Mouse (Mus musculus) heart, postnatal 10 days (tissue): ENCODE results near the gene Fgf12. TPM values are rescaled to one million over a fixed set of nuclear protein-coding genes. Genes with fewer than 3 reads are reported as not detected.

Source experiments
- DNase-seq, 2 experiments: peaks; one replicate each; pipeline ENCODE4 v3.0.0; 2021
- intact Hi-C: fragments of 180-260 bp; cut with DNase I; formaldehyde crosslinking; loops from one replicate; pipeline ENCODE4 v1.15.1; 2025
- total RNA-seq, 2 experiments: library from RNA; stranded (reverse); gene quantifications; 2 replicates each; pipeline ENCODE4 v1.2.3; 2021

The Fgf12 gene
- 10 to 100 TPM in 1 of 2 experiments, 1 to 10 TPM in 1; 9.1 to 26.9 TPM for total RNA-seq

DNA sequence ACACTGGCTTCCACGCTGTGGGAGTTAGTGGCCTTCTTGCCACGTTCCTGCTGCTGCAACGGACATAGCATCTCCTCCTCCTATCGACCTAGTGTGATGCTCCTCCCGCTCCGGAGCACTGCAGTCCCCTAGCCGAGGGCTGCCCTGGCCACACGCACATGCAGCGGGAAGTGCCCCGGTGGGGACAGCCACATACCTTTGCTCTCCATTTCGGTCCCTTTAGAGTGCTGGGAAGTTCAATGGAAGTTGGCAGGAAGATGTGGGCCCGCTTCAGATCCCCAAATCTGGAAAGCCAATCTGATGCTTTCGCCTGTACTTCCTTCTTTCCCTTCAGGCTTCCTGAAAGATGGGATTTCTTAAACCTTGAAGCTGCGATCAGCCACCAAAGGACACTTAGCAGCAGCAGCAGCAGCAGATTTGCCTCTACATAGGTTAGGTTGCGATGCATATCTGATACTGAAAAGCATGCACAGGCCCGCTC is at the start of gene Fgf12:
Gene Fgf12 (minus strand): TSS at position 431 of the 481 bp plus-strand sequence.
- peak; percentile 3 to 6 for DNase-seq

DNA sequence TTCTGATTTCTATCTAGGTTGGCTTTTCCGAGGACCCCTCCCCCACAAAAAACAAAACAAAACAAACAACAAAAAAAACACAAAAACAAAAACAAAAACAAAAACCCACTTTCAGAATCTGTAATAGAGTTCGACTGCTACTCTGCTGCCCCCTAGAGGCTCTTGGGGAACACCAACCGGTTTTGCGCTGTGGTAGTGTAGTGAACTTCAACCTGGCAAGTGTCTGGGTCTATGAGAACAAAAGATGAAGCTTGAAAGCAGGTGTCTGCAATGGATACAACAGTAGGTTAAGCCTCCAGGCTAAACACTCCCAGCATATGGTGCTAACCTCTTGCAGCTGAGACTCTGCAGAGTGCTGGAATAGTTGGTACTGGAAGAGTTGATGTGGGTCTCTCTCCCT is 40.2 kb upstream of the Fgf12 start:
- DNase-seq: peak; percentile 29 to 59
- intact Hi-C loops: loop anchor here (1.0 kb wide), 1 partner anchor 200 kb away; no protein-coding TSS in a partner anchor

More for the DNA sequence above, at the start of gene Fgf12:
- intact Hi-C loops: no loop called here

DNA sequence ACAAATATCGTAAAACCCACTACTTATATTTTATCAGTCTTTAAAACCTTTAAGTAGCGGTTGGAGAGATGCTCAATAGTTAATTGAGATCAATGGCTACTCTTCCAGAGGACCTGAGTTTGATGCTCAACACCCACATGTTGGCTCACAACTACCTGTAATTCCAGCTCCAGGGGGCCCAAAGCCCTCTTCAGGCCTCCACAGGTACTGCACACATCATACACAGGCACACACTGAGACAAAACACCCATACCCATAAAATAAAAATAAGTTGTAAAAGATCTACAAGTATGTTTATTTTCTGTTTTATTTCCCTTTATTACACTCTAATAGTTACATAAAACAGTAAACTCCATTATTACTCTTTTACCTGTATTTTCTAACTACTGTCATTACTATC is 17.4 kb upstream of the Fgf12 start:
- intact Hi-C loops: no loop called here
- DNase-seq: no peak

DNA sequence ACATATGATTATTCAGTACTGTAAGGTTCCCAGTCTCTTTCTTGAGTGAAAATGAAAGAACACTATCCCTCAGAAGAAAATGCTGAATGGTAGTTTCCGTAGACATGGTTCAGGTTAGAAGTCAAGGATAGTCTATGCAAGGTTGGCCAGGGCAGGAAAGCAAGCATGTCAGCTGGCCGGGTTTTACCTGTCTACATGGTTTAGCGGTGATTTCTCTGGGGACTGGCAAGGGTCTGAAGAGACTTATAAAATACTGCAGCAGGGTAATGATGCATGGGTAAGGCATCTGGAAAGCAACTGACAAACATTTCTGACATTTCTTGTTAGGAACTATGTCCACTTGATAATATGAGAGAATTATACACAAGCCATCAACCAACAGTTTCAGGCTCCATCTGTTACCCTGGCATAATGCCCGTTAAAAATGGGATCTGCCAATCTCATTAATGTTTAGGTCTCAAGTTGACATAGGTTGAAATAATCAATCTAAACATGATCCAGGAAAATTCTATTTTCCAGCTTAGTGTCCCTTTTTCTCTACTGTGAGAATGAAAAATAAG is 8.6 kb upstream of the Fgf12 start:
- intact Hi-C loops: no loop called here
- DNase-seq: no peak

DNA sequence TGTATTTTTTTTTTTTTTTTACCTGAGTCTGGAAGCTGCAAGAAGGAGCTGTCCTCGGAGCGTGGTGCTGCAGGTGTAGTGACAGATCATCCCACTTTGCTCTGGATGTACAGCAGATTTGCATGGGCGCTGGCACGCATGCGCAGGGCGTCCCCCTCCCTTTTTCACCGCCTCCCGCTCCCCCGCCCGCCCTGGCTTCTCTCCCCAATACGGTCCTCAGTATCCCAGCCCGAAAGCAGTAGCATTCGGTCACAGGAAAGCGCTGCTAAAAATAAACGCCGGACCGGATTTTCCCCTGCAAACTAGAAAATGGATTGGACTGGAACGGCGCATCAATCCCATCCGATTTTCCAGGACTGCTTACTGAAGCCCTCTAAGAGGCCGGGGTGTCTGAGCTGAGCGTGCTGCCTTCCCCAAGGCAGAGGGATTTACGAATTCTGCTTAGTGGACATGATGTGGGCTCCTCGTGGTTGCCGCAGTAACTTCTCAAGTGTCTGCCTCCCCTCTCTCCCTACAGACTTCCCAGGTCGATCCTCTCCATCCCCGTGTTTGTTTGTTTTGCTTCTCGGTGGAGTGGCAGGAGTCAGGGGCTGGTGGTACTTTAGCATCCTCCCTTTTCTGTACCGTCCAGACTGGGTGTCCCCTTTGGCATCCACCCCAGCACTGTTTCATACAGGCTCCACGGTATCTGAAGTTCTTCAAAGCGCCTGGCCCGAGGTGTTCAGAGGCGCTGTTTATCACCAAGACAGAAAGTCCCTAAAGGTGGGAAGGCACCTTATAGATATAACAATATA is 453 bp upstream of the Fgf12 start:
- intact Hi-C loops: no loop called here
- DNase-seq: peak; percentile 68 to 70

DNA sequence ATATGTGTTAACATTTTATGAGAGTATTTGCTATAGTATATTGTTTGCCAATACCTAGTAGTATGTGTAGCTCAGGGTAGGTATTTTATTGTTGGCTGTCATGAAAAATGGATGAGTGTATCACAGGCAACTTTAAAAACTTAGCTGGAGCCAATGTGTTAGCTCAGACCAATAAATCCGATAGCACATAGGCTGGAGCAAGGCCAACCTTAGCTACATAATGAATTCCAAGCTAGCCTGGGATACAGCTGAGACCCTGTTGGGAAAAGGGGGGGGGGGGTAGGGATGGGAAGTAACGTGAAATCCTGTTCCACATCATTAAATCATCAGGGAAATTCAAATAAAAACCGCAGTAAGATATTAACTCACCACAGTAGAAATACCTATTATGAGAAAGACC is 18.4 kb downstream of the Fgf12 start:
- intact Hi-C loops: no loop called here

DNA sequence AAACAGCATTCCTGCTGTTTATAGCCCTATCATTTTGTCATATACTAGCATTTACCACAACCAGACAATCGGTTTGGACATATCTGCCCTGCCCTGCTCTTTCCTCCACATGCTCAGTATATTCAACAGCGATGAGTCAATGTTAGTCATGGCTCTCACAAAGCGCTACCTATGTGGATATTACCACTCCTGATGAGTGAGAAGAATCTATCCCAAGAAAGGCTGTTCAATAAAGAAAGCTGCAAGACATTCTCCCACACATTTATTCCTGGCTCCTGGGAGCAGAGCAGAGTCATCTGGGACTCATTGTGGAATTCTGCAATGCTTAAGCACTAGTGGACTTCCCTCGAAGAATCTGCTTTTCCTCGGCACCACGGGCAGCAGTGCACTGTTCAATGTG is 26.1 kb downstream of the Fgf12 start:
- DNase-seq: no peak
- intact Hi-C loops: no loop called here

More for the DNA sequence above, 18.4 kb downstream of the Fgf12 start:
- DNase-seq: no peak

DNA sequence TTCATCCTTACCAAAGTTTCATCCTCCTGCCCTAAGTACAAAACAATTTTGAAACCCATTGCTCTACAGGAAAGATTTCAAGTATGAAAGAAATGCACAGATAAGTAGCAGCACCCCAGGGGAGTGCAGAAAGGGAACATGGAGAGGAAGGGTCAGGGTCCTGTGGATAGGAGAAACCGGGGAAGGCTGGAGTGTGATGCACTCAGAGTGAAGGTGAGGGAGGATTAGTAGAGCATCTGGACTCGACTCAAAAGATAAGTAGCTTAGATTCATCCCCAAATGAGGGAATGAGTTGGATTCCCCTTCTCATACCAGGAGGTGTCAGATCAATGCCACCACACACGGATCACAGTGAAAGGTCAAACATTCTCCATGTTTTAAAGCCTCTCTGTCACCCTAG is 46.2 kb downstream of the Fgf12 start:
- intact Hi-C loops: no loop called here
- DNase-seq: no peak

DNA sequence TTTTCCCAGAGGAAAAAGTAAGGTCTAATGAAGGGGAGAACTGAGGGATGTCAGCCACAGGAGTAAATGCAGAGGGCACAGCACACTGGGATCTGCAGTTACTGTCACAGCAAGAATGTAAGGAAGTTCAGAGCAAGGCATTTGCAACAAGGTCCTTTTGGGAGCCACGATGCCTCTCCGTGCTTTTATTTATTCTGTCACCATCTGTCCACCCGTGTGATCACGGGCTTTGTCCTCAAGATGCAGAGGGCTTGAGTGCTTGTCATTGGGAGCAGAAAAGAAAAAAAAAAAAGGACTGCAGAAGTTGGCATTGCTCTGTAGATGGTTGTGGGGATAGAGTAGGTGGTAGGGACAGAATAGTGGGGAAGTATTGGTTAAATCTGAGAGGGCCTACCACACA is 52.5 kb downstream of the Fgf12 start:
- DNase-seq: no peak
- intact Hi-C loops: no loop called here

DNA sequence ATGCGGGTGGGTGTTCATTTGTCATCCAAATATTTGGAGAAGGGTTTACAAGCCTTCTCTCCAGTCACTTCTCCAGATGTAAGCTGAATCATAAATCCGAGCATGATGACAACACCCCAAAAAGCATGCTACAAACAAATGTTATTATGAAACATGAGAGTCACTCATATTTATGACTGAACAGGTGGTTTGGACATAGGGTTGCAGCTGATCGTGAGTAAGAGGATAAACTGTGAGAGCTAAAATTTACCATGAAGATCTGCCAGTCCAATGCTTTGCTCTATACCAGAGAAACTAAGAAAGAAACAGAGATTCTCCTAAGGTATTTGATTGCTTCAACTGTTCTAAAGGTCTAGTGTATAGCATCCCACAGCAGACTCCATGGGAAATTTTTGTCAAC is 56.0 kb downstream of the Fgf12 start:
- DNase-seq: no peak
- intact Hi-C loops: no loop called here

DNA sequence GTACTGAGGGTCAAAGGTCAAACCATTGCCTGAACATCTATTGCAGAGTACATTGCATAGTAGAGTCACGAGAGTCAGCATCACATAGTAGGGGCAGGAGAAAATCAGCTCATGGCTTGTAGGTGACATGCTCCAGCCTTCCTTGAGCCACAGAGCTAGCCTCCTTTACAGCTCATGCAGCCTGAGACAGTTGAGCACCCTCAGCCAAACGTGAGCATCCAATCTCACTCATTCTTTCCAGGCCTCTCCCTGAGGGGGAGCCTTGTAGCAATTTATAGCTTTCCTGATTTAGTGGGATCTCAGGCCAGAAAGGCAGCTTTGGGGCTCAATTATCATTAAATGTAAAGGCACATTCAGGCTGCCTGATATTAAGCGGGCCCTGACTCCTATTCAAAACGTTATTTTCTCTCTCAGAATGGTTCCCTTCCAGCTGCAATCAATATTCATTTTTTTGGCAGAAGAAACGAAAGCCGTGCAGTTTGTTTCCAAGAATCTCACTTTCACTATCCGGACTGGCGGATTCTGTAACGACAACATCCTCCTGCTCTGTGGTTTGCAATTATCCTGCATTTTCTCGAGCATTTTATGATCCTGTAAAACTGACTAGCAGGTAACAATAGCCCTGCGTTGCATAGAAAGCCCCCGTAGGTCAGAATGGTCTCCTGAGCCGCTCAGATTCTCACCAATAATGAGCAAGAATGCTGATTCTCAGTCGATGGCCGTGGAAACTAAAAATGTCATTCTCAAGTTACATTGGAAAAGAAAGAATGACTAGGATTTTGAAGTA is 58.6 kb downstream of the Fgf12 start:
- intact Hi-C loops: no loop called here
- DNase-seq: peak; percentile 16 to 25

DNA sequence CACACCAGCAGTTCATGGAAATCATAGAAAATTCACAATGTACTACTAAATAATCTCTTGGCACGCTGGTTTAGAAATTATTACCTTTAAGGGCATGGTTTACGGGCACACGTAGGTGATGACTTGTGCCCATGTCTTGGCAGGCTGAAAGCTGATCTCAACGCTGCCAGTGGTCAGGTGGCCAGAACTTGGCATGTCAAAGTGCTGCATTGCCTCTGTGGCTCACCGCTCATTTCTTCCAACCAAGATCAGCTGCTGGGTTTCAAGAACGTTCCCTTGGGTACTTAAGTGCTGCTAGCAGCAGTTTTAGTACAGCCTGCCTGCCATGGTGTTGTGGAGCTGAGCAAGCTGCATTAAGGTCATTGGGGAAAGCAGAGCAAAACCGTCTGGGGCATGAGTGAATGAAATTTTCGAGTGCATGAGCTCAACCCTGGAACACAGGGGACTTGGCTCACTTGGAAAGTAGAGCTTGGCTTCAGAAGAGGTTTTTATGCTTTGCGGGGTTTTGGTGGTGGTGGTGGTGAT is 63.9 kb downstream of the Fgf12 start:
- DNase-seq: peak; percentile 22 to 28
- intact Hi-C loops: no loop called here

DNA sequence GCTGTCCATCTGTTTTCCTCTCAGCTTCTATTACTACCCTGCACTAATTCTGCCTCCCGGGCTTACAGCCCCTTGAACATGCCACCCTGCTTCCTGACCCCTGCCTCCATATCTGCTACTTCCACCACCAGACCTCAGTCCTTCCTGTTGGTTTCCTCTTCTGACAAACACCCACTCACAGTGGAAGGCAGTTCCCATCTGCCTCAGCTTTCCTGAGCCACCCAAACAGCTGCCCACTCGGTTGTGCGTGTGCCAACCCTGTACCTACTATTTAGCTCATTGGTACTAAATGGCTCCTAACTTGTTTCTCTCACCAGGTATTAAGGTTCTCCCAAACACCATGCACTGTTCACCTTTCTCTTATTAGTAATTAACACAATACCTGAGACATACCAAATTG is 71.2 kb downstream of the Fgf12 start:
- intact Hi-C loops: no loop called here
- no peak for DNase-seq

DNA sequence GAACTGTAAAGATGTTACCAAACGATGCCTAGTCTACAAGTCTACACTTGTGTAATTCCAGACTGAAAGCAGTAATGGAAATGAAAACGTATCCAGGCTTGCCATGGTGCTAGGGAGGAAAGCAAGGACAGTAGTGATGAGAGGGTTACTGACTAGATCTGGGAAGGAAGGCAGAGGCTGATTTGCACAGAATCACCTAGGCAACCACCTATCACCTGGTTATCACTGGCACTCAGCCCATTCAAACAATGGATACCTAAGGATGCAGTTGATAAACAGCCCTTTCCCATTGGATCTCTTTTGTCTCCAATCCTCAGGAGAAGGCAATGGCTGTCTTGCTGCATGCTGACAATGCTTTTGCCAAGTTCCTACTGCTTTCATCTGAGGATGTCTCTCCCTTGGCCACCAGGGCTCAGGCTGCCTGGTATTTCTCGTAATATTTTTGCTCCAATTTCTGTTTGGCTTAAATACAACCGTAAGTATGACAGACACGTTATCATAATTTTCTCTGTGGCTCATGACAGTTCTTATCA is 84.0 kb downstream of the Fgf12 start:
- intact Hi-C loops: no loop called here
- DNase-seq: no peak

DNA sequence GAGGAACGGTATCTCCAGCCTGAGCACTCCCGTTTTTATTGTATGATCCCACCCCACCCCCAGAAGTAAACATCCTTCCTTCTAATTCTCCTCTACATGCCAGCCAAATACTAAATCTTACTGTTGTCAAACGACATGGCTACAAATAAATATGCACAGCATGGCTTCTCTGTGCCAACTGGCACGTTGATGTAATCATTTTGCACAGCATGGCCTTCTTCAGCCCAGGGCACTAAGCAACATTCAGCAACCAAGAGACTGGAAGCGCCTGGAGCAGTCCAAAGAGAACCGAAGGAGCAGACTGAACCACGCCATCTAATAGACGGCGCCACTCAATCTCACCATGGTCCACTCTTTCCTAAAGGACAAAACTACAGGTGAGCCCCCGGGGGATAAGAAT is 100.2 kb downstream of the Fgf12 start:
- intact Hi-C loops: no loop called here
- no peak for DNase-seq

DNA sequence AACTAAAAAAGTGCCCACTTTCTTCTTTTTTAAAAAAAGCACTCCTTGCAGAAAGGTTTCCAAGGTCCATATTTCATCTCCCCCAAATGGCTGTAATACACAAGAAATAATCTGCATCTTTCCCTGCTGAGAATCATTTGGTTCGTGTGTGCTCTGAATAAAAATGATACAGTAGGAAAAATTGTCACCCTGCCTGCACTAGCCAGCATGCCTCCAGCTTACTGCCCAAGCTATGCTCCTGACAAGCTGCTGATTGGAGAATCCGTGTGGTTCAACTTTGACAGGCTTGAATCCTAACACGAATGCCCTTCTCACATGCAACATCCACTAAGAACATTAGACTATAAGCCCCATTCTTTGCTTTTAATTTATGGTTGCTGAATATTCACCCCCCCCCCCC is 102.3 kb downstream of the Fgf12 start:
- no peak for DNase-seq

DNA sequence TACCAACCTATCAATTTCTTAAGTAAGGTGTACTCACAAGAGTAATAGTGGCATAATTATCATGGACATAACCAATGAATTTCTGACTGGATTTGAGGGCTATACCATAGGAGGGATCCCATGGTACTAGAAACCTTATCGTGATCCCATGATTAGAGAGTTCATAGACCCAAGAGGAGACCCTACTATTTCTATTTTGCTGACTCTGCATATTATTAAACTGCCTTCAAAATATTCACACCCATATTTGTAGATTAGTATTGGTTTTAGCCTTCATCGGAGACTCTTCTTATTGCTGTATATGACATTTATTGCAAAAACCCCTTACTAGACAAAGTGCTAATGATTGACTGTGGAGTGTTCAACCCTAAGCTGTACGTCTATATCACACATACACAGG is 107.8 kb downstream of the Fgf12 start:
- DNase-seq: no peak
- intact Hi-C loops: no loop called here

More for the DNA sequence above, 102.3 kb downstream of the Fgf12 start:
- intact Hi-C loops: no loop called here

DNA sequence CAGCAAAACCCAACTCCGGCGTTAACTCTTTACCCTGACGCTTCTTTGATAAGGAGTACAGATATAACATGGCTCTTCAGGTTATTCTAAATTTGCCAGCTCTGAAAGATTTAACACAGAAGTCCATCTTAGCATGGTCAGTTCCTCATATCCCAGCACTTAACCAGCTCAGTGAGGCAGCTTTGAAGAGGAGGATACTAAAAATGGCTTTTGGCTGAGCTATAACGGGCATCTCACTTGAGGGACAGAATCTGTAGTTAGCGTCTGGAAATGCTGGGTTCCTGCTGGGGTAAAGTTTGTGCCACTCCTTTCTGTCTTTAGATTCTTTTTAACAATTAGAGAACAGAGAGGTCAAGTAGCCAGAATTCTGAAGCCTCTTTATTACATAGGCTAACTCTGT is 121.1 kb downstream of the Fgf12 start:
- intact Hi-C loops: no loop called here
- DNase-seq: no peak

DNA sequence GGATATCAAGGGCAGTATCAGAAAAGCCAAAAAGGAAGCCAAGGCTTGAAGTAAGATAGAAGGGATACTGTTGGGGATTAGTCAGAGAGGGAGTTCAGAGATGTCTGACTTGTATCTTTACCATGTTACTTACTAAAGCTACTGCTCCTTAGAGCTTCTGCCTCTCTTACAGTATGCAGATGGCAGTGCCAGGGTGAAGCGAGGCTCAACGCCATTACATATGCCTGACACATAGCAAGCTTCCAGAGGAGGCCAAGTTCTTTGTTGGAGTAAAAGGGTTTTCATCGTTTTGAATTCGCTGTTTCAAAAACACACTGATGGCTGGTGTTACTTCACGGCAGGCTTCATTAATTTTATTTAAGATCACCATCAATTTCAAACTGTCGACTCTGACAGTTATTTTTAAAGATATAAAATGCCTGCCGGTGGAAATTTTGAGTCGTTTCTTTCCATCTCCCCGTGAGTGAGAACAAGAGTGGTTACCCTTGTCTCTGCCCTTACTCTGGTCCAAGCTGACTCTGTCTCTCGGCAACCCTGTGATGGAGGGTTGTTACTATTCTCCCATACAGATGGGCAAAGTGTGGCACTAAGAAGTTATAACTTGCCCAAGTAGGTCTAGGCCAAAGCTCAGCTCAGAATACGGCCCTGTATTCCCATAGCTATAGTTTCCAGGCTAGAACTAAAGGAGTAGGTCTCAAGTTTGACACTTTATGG is 121.9 kb downstream of the Fgf12 start:
- intact Hi-C loops: no loop called here

DNA sequence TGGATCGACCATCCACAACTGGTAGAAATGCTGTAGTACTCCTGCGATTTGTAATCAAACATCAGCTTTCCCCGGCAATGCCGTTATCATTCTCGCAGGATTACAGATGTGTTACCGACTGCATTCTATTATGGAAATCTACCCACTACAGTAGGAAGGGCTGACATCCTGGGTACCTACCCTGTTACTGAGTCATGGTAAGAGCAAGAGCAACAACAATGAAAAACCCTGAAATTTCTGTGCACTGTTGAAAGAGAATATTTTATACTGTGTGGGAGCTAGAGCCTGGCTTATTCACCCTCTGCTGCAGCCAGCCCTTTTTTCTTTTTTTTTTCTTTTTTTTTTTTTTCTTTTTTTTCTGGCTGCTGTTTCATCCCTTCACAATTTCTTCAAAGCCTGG is 126.6 kb downstream of the Fgf12 start:
- no peak for DNase-seq
- intact Hi-C loops: no loop called here

More for the DNA sequence above, 121.9 kb downstream of the Fgf12 start:
- DNase-seq: no peak
